Mouse (Mus musculus) heart, adult 18-20 months (tissue): ENCODE measurements around the gene Cdcp1. TPM values are rescaled to one million over a fixed set of nuclear protein-coding genes. Genes with fewer than 3 reads are reported as not detected.

ENCODE experiments used
- DNase-seq, 2 experiments: peaks; one replicate each; pipeline ENCODE4 v3.0.0; 2021 to 2022; ENCODE audit warnings: mixed read lengths in 1 of 2
- total RNA-seq, 2 experiments: library from RNA; stranded (reverse); gene quantifications; 2 replicates each; pipeline ENCODE4 v1.2.3; 2021

The Cdcp1 gene
- total RNA-seq, 2 experiments from 2014 or later: 0.17 to 0.36 TPM

- peak; percentile 45 to 55 for DNase-seq
These were observed 64.3 kb downstream of the Cdcp1 start for GRCm38 (mm10) chr9:123151561-123151960.

GRCm38 (mm10) chr9:123150241-123151020 is 65.4 kb downstream of the Cdcp1 start, which contains the start of gene Clec3b:
TSS of gene Clec3b (plus strand) at chr9:123150946.
- peak; percentile 82 to 83 for DNase-seq

GRCm38 (mm10) chr9:123148430-123148829 is 67.4 kb downstream of the Cdcp1 start:
- DNase-seq: peak; percentile 72 to 90

GRCm38 (mm10) chr9:123139887-123140614 is 75.8 kb downstream of the Cdcp1 start:
- DNase-seq: no peak

- DNase-seq: peak; percentile 87 to 89
These were observed 76.9 kb downstream of the Cdcp1 start for GRCm38 (mm10) chr9:123138891-123139474.

GRCm38 (mm10) chr9:123136953-123137682 is 78.7 kb downstream of the Cdcp1 start:
- peak; percentile 53 to 73 for DNase-seq

GRCm38 (mm10) chr9:123132994-123133393 is 82.8 kb downstream of the Cdcp1 start:
- DNase-seq: no peak

GRCm38 (mm10) chr9:123127663-123128062 is 88.2 kb downstream of the Cdcp1 start:
- no peak for DNase-seq

- no peak for DNase-seq
These were observed 91.3 kb downstream of the Cdcp1 start for GRCm38 (mm10) chr9:123124413-123124981.

- DNase-seq: peak; percentile 36 to 42
These were observed 92.0 kb downstream of the Cdcp1 start for GRCm38 (mm10) chr9:123123571-123124412.

GRCm38 (mm10) chr9:123123017-123123416 is 92.8 kb downstream of the Cdcp1 start:
- no peak for DNase-seq

Other genes with a start within 250 kb of the Cdcp1 start
- 10 to 100 TPM; 12.1 to 12.4 TPM for gene Tmem42, start 194.7 kb downstream of the Cdcp1 start, total RNA-seq
- gene Tgm4, start 181.3 kb downstream of the Cdcp1 start, total RNA-seq: not detected
- gene Zdhhc3, start 102.8 kb downstream of the Cdcp1 start, total RNA-seq: 10 to 100 TPM; 38.7 to 39.7 TPM
- gene Exosc7, start 102.8 kb downstream of the Cdcp1 start, total RNA-seq: 10 to 100 TPM; 30.3 to 31.3 TPM
- 10 to 100 TPM; 39.9 to 51.1 TPM for gene Clec3b, start 65.1 kb downstream of the Cdcp1 start, total RNA-seq
- 1 to 10 TPM; 4.5 to 6.5 TPM for gene Tmem158, start 44.7 kb upstream of the Cdcp1 start, total RNA-seq
- 10 to 100 TPM; 73.1 to 80.0 TPM for gene Lars2, start 150.9 kb upstream of the Cdcp1 start, total RNA-seq